Mouse (Mus musculus) neural tube, embryonic 11.5 days (tissue): ENCODE results near the gene Izumo2. TPM values are rescaled to one million over a fixed set of nuclear protein-coding genes. Genes with fewer than 3 reads are reported as not detected.
"Not testable (repeated sequence)": the region's sequence is repeated elsewhere in the genome, so short reads cannot be mapped to it uniquely, and the experiment has no call there.

Source experiments
- ATAC-seq: fragments of 200-750 bp; cut with Nextera tagmentation; 2 replicates; pipeline ENCODE4 v1.8.0; 2017; ENCODE audit warnings: moderate number of reproducible peaks, mild to moderate bottlenecking, moderate TSS enrichment, moderate library complexity; ENCODE audit not compliant: insufficient read depth, low FRiP score, low TSS enrichment
- DNase-seq: peaks from one replicate; pipeline ENCODE4 v3.0.0-alpha.2; 2015; ENCODE audit warnings: low spot score
- H3K27ac ChIP-seq: fragments of 300-500 bp; sonication (generic); 2 replicates; pipeline ENCODE4 v1.5.1; 2014; ENCODE audit warnings: low read depth, mild to moderate bottlenecking, low read length
- H3K27me3 ChIP-seq: fragments of 300-500 bp; sonication (generic); 2 replicates; pipeline ENCODE4 v1.6.1; 2014; ENCODE audit warnings: mild to moderate bottlenecking, low read length, mixed read lengths; ENCODE audit not compliant: control insufficient read depth, insufficient read depth
- H3K36me3 ChIP-seq: fragments of 300-500 bp; sonication (generic); 2 replicates; pipeline ENCODE4 v1.6.1; 2014; ENCODE audit warnings: mild to moderate bottlenecking, low read length, moderate library complexity, mixed read lengths; ENCODE audit not compliant: control insufficient read depth, insufficient read depth
- H3K4me1 ChIP-seq: fragments of 300-500 bp; sonication (generic); 2 replicates; pipeline ENCODE4 v1.6.1; 2014; ENCODE audit warnings: low read length, mixed read lengths; ENCODE audit not compliant: control insufficient read depth, insufficient read depth
- H3K4me2 ChIP-seq: fragments of 300-500 bp; sonication (generic); 2 replicates; pipeline ENCODE4 v1.6.1; 2014; ENCODE audit warnings: low read depth, mild to moderate bottlenecking, moderate library complexity
- H3K4me3 ChIP-seq: fragments of 300-500 bp; sonication (generic); 2 replicates; pipeline ENCODE4 v1.5.1; 2014; ENCODE audit warnings: low read depth, low read length
- H3K9ac ChIP-seq: fragments of 300-500 bp; sonication (generic); 2 replicates; pipeline ENCODE4 v1.6.1; 2014; ENCODE audit warnings: mild to moderate bottlenecking, low read length
- H3K9me3 ChIP-seq: fragments of 300-500 bp; sonication (generic); 2 replicates; pipeline ENCODE4 v1.6.1; 2016; ENCODE audit warnings: low read length; ENCODE audit not compliant: control insufficient read depth
- WGBS: fragments of 180-500 bp; shearing (Covaris S2); extraction: QIAGEN DNeasy Blood & Tissue Kit; methylation state at CpG from one replicate; pipeline ENCODE4 v1.1.7; 2014; 5-methylcytosine and 5-hydroxymethylcytosine counted together
- polyA plus RNA-seq: library from polyadenylated mRNA; unstranded; fragments of >200 nt; fragmentation: Nextera tagmentation; extraction: Ambion mirVana; gene quantifications from 2 replicates; pipeline ENCODE4 v1.2.1, GENCODE M21; 2014

The Izumo2 gene
- polyA plus RNA-seq, 1 experiment from 2014 or later, result not detected

GRCm38 (mm10) chr7:44706322-44706721 is 2.2 kb upstream of the Izumo2 start:
- Histone ChIP-seq H3K27me3 (no peaks in the 10 kb centered on the region), H3K9me3 (no peaks in the 10 kb centered on the region), H3K4me2 (no peak overlapping the region), H3K4me3 (no peak overlapping the region), H3K36me3 (no peaks in the 10 kb centered on the region), H3K27ac (no peak overlapping the region), H3K4me1 (no peaks in the 10 kb centered on the region), H3K9ac (no peak overlapping the region)
- ATAC-seq (no peak), DNase-seq (no peak)

- Histone ChIP-seq H3K4me1 (no peaks in the 10 kb centered on the region), H3K9me3 (no peaks in the 10 kb centered on the region), H3K27me3 (no peaks in the 10 kb centered on the region), H3K36me3 (no peaks in the 10 kb centered on the region), H3K4me3 (no peak overlapping the region), H3K4me2 (no peak overlapping the region), H3K27ac (no peak overlapping the region), H3K9ac (no peak overlapping the region)
- no peak for DNase-seq
- ATAC-seq, result no peak
- 89% methylated on average over 5 of the region's 5 CpGs for WGBS
Measured at GRCm38 (mm10) chr7:44707169-44707675, 1.3 kb upstream of the Izumo2 start.

GRCm38 (mm10) chr7:44708093-44708492 is 449 bp upstream of the Izumo2 start:
- H3K4me1 ChIP-seq, H3K4me2 ChIP-seq, H3K4me3 ChIP-seq, DNase-seq, H3K9me3 ChIP-seq, H3K27ac ChIP-seq, ATAC-seq, H3K27me3 ChIP-seq, H3K9ac ChIP-seq, H3K36me3 ChIP-seq: not testable (repeated sequence)
- WGBS, result 88% methylated on average over 6 of the region's 6 CpGs

GRCm38 (mm10) chr7:44709881-44710280 is 1.3 kb downstream of the Izumo2 start:
- 89% methylated on average over 5 of the region's 5 CpGs for WGBS
- no peak overlapping the region for H3K4me2 ChIP-seq
- H3K4me1 ChIP-seq, result no peaks in the 10 kb centered on the region
- H3K27ac ChIP-seq, result no peak overlapping the region
- no peaks in the 10 kb centered on the region for H3K27me3 ChIP-seq
- DNase-seq (no peak), ATAC-seq (no peak)
- H3K9ac ChIP-seq, result no peak overlapping the region
- H3K9me3 ChIP-seq, result no peaks in the 10 kb centered on the region
- H3K4me3 ChIP-seq, result no peak overlapping the region
- no peaks in the 10 kb centered on the region for H3K36me3 ChIP-seq

GRCm38 (mm10) chr7:44722058-44722457 is 13.5 kb downstream of the Izumo2 start:
- no peak overlapping the region for H3K27ac ChIP-seq
- DNase-seq (no peak), ATAC-seq (no peak)

GRCm38 (mm10) chr7:44724316-44724715 is 15.8 kb downstream of the Izumo2 start:
- Histone ChIP-seq H3K4me3 (no peak overlapping the region), H3K27ac (no peak overlapping the region), H3K36me3 (no peaks in the 10 kb centered on the region), H3K4me1 (no peaks in the 10 kb centered on the region), H3K27me3 (no peaks in the 10 kb centered on the region), H3K4me2 (no peak overlapping the region), H3K9me3 (no peaks in the 10 kb centered on the region), H3K9ac (no peak overlapping the region)
- no peak for ATAC-seq
- WGBS, result 32% methylated on average over 7 of the region's 7 CpGs
- DNase-seq, result peak; percentile 31

More at GRCm38 (mm10) chr7:44722058-44722457, 13.5 kb downstream of the Izumo2 start:
- Histone ChIP-seq H3K9me3 (no peaks in the 10 kb centered on the region), H3K4me3 (no peak overlapping the region), H3K27me3 (no peaks in the 10 kb centered on the region), H3K4me2 (no peak overlapping the region), H3K36me3 (no peaks in the 10 kb centered on the region), H3K4me1 (no peaks in the 10 kb centered on the region), H3K9ac (no peak overlapping the region)
- 87% methylated on average over 5 of the region's 5 CpGs for WGBS

- no peak overlapping the region for H3K9ac ChIP-seq
- H3K27me3 ChIP-seq, result no peaks in the 10 kb centered on the region
- no peak overlapping the region for H3K4me3 ChIP-seq
- 76% methylated on average over 6 of the region's 6 CpGs for WGBS
- no peaks in the 10 kb centered on the region for H3K9me3 ChIP-seq
- H3K27ac ChIP-seq, result no peak overlapping the region
- no peak overlapping the region for H3K4me2 ChIP-seq
- DNase-seq (no peak), ATAC-seq (no peak)
- no peaks in the 10 kb centered on the region for H3K4me1 ChIP-seq
- no peaks in the 10 kb centered on the region for H3K36me3 ChIP-seq
Measured at GRCm38 (mm10) chr7:44726343-44726742, 17.8 kb downstream of the Izumo2 start.

- Histone ChIP-seq H3K4me1 (no peaks in the 10 kb centered on the region), H3K4me3 (no peak overlapping the region), H3K9ac (no peak overlapping the region), H3K27ac (no peak overlapping the region), H3K36me3 (no peaks in the 10 kb centered on the region), H3K4me2 (no peak overlapping the region), H3K9me3 (no peaks in the 10 kb centered on the region), H3K27me3 (no peaks in the 10 kb centered on the region)
- ATAC-seq, result no peak
- WGBS, result 61% methylated on average over 5 of the region's 5 CpGs
- DNase-seq, result no peak
Measured at GRCm38 (mm10) chr7:44727151-44727550, 18.6 kb downstream of the Izumo2 start.

GRCm38 (mm10) chr7:44728082-44728975 is 19.8 kb downstream of the Izumo2 start:
- no peak overlapping the region for H3K27ac ChIP-seq
- H3K4me2 ChIP-seq, result no peak overlapping the region
- 89% methylated on average over 11 of the region's 11 CpGs for WGBS
- ATAC-seq (no peak), DNase-seq (no peak)
- H3K9me3 ChIP-seq, result no peaks in the 10 kb centered on the region
- H3K4me1 ChIP-seq, result no peaks in the 10 kb centered on the region
- H3K27me3 ChIP-seq, result no peaks in the 10 kb centered on the region
- H3K4me3 ChIP-seq, result no peak overlapping the region
- H3K9ac ChIP-seq, result no peak overlapping the region
- H3K36me3 ChIP-seq, result no peaks in the 10 kb centered on the region
